Mouse (Mus musculus): Measurements from ENCODE around the gene Tmtc2. TPM values are rescaled to one million over a fixed set of nuclear protein-coding genes. Genes with fewer than 3 reads are reported as not detected.

Gene Tmtc2
- total RNA-seq (2012; rRNA removed) (not detected in 2 replicates), total RNA-seq (2014; rRNA removed) (not detected in 2 replicates), polyA plus RNA-seq (2012; ENCODE audit: insufficient read length, low read depth) (not detected in 2 replicates)

DNA sequence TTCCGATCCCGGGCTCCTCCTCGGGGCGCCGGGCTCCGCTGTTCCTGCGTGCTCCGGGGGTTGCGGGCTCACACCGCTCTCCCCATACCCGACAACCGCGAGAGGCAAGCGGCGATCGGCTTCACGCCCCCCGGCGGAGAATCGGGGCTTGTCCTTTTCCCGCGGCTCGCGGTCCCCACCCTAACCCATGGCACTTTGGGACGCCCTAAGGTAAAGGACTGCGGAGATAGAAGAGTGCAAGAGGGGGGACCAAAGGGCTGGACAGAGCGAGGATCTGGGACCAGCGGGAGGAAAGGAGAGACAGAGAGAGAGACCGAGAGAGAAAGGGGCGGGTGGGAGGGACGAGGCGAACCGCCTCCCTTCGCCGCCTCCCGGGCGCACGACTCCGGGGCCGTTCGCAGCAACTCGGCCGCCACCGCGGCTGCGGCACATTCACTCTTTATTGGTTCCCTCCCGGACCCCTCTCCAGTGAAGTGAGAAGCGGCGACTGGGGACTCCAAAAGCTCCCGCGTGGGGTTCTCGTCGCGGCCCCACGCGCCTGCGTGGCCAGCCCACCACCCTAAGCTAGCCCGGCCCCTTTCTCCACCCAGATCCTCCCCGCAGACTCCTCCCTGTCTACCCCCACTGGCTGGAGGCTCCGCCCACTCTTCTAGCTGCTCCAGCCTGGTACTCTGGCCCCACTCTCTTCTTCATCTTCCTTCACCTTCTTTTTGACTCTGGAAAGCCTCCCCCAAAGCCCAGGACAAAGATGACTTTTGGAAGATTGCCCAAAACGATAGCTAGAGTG, at the start of gene Tmtc2:
TSS of gene Tmtc2 (minus strand) at position 544 of the 787 bp plus-strand sequence.
- in situ Hi-C loops (cut with MboI; ENCODE audit: low pct_ligation_motif_present, low pct_unique_long_range_greater_than_20kb, low sequenced_read_pairs): no loop called here

DNA sequence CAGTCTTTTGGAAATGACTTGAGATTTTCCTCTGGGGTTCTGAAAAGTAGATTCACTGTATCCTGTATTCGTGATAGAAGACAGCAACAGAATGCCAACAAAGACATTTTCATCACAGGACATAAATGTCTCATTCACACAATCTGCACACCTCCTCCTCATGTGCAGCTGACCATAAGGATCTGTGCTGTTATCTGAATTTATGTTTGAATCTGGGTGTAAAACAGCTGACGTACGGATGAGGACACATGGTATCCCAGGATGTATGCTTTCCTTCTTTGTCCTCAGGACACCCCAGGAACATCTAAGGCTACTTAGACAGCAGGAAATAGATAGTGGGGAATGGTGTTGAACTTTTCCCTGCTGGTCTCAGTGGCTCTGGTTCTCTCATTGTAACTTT, 37.9 kb upstream of the Tmtc2 start:
- H3K27me3 ChIP-seq (replicated peaks): no peaks in the 10 kb centered on the region
- peaks cover 49% of the 10 kb centered on the region for H3K9me3 ChIP-seq (replicated peaks; ENCODE audit: low read length)
- H3K79me2 ChIP-seq (replicated peaks; ENCODE audit: control insufficient read depth, extremely low read depth, insufficient read depth, poor library complexity, severe bottlenecking): no peaks in the 10 kb centered on the region
- no peak overlapping the region for H3K4me2 ChIP-seq (ENCODE audit: insufficient read depth, low read depth, poor library complexity, severe bottlenecking)
- H3K4me1 ChIP-seq (ENCODE audit: control insufficient read depth in 1 of 2, insufficient read depth in 2 of 2): no peaks in the 10 kb centered on the region
- no peak overlapping the region for H3K4me3 ChIP-seq (replicated peaks in 1 of 3; ENCODE audit: low read depth in 2 of 3, low read length in 2 of 3, poor library complexity in 1 of 3)
- no peak for DNase-seq (ENCODE audit: extremely low read depth)
- dilution Hi-C loops (cut with MboI; ENCODE audit: extremely low pct_ligation_motif_present, extremely low pct_unique_long_range_greater_than_20kb, low sequenced_read_pairs) (no loop called here), in situ Hi-C loops (cut with MboI; ENCODE audit: low pct_ligation_motif_present, low pct_unique_long_range_greater_than_20kb, low sequenced_read_pairs) (no loop called here)
- H3K9ac ChIP-seq (ENCODE audit: insufficient read depth, low read depth): no peak overlapping the region
- TF ChIP-seq CTCF (conservative IDR thresholded peaks at IDR 0.05 in 1 of 2, IDR thresholded peaks at IDR 0.05 in 1 of 2; ENCODE audit: low read depth in 2 of 2, low read length in 2 of 2) (no peak), MAX (IDR thresholded peaks at IDR 0.05; ENCODE audit: low read length) (no peak), MXI1 (IDR thresholded peaks at IDR 0.05; ENCODE audit: low read depth, low read length) (no peak), UBTF (IDR thresholded peaks at IDR 0.05; ENCODE audit: low read depth, low read length) (no peak), CHD2 (IDR thresholded peaks at IDR 0.05; ENCODE audit: low read length) (no peak), JUN (IDR thresholded peaks at IDR 0.05; ENCODE audit: insufficient read depth, low read depth, low read length) (no peak), ZNF384 (IDR thresholded peaks at IDR 0.05; ENCODE audit: low read depth, low read length) (no peak), ELF1 (IDR thresholded peaks at IDR 0.05; ENCODE audit: low read depth, low read length) (no peak), JUND (conservative IDR thresholded peaks at IDR 0.05; ENCODE audit: low read depth, low read length) (no peak), TBP (conservative IDR thresholded peaks at IDR 0.05; ENCODE audit: low read depth, low read length) (no peak), POLR2AphosphoS2 (IDR thresholded peaks at IDR 0.05; ENCODE audit: low read depth, low read length) (no peak), USF1 (IDR thresholded peaks at IDR 0.05; ENCODE audit: low read depth, low read length) (no peak), POLR2A (IDR thresholded peaks at IDR 0.05; ENCODE audit: low read depth, low read length) (no peak), HCFC1 (IDR thresholded peaks at IDR 0.05; ENCODE audit: low read depth, low read length) (no peak), SIN3A (IDR thresholded peaks at IDR 0.05; ENCODE audit: low read length) (no peak), PAX5 (IDR thresholded peaks at IDR 0.05; ENCODE audit: low read length) (no peak), MEF2A (IDR thresholded peaks at IDR 0.05; ENCODE audit: borderline replicate concordance, low read depth, low read length) (no peak), MYC (IDR thresholded peaks at IDR 0.05; ENCODE audit: low read depth, low read length) (no peak), MAZ (IDR thresholded peaks at IDR 0.05; ENCODE audit: low read depth, low read length) (no peak)
- no peak overlapping the region for H3K27ac ChIP-seq (ENCODE audit: insufficient read depth, low read depth)
- no peaks in the 10 kb centered on the region for H3K36me3 ChIP-seq (replicated peaks in 1 of 2; ENCODE audit: control insufficient read depth in 1 of 2, insufficient read depth in 1 of 2, low read length in 1 of 2)

More for the DNA sequence above, at the start of gene Tmtc2:
- peaks cover 75% of the 10 kb centered on the region for H3K9me3 ChIP-seq (replicated peaks; ENCODE audit: low read length)
- TF ChIP-seq ETS1 (conservative IDR thresholded peaks at IDR 0.05; ENCODE audit: low read depth, low read length): no peak
- no peak for TF ChIP-seq E2F4 (IDR thresholded peaks at IDR 0.05; ENCODE audit: insufficient replicate concordance, low read depth, low read length)
- TF ChIP-seq MAX (IDR thresholded peaks at IDR 0.05; ENCODE audit: low read length): no peak
- TF ChIP-seq MAZ (IDR thresholded peaks at IDR 0.05; ENCODE audit: low read depth, low read length): no peak
- no peak for TF ChIP-seq JUND (conservative IDR thresholded peaks at IDR 0.05; ENCODE audit: low read depth, low read length)
- H3K4me3 ChIP-seq (replicated peaks in 1 of 3; ENCODE audit: low read depth in 2 of 3, low read length in 2 of 3, poor library complexity in 1 of 3): no peak within 1 kb of the TSS
- H3K79me2 ChIP-seq (replicated peaks; ENCODE audit: control insufficient read depth, extremely low read depth, insufficient read depth, poor library complexity, severe bottlenecking): no peaks in the 10 kb centered on the region
- no peak for DNase-seq (ENCODE audit: extremely low read depth)
- dilution Hi-C loops (cut with MboI; ENCODE audit: extremely low pct_ligation_motif_present, extremely low pct_unique_long_range_greater_than_20kb, low sequenced_read_pairs): no loop called here
- H3K27ac ChIP-seq (ENCODE audit: insufficient read depth, low read depth): no peak within 1 kb of the TSS
- no peak within 1 kb of the TSS for H3K9ac ChIP-seq (ENCODE audit: insufficient read depth, low read depth)
- H3K4me2 ChIP-seq (ENCODE audit: insufficient read depth, low read depth, poor library complexity, severe bottlenecking): no peak within 1 kb of the TSS
- H3K27me3 ChIP-seq (replicated peaks): no peaks in the 10 kb centered on the region
- no peaks in the 10 kb centered on the region for H3K36me3 ChIP-seq (replicated peaks in 1 of 2; ENCODE audit: control insufficient read depth in 1 of 2, insufficient read depth in 1 of 2, low read length in 1 of 2)
- no peaks in the 10 kb centered on the region for H3K4me1 ChIP-seq (ENCODE audit: control insufficient read depth in 1 of 2, insufficient read depth in 2 of 2)

Measured in CH12.LX (cell line).